Mouse (Mus musculus) liver, embryonic 12.5 days (tissue): ENCODE results near the gene Tmem269. TPM values are rescaled to one million over a fixed set of nuclear protein-coding genes. Genes with fewer than 3 reads are reported as not detected.

Experiments used
- ATAC-seq: fragments of 200-750 bp; cut with Nextera tagmentation; 2 replicates; pipeline ENCODE4 v1.8.0; 2017; ENCODE audit warnings: moderate number of reproducible peaks, mild to moderate bottlenecking, moderate library complexity
- H3K27ac ChIP-seq: fragments of 300-500 bp; sonication (generic); 2 replicates; pipeline ENCODE4 v1.5.1; 2016; ENCODE audit warnings: mild to moderate bottlenecking
- H3K27me3 ChIP-seq: fragments of 300-500 bp; sonication (generic); replicated peaks from 2 replicates; pipeline ENCODE4 v1.6.1; 2016; ENCODE audit warnings: mild to moderate bottlenecking, moderate library complexity
- H3K36me3 ChIP-seq: fragments of 300-500 bp; sonication (generic); 2 replicates; pipeline ENCODE4 v1.6.1; 2016; ENCODE audit warnings: mild to moderate bottlenecking, moderate library complexity
- H3K4me1 ChIP-seq: fragments of 300-500 bp; sonication (generic); 2 replicates; pipeline ENCODE4 v1.6.1; 2016
- H3K4me2 ChIP-seq: fragments of 300-500 bp; sonication (generic); 2 replicates; pipeline ENCODE4 v1.6.1; 2016; ENCODE audit warnings: mild to moderate bottlenecking, moderate library complexity
- H3K4me3 ChIP-seq: fragments of 300-500 bp; sonication (generic); 2 replicates; pipeline ENCODE4 v1.5.1; 2016; ENCODE audit warnings: mild to moderate bottlenecking, moderate library complexity
- H3K9ac ChIP-seq: fragments of 300-500 bp; sonication (generic); 2 replicates; pipeline ENCODE4 v1.6.1; 2016; ENCODE audit warnings: mild to moderate bottlenecking, moderate library complexity
- H3K9me3 ChIP-seq: fragments of 300-500 bp; sonication (generic); replicated peaks from 2 replicates; pipeline ENCODE4 v1.6.1; 2016; ENCODE audit warnings: mild to moderate bottlenecking, moderate library complexity
- WGBS: fragments of 180-500 bp; shearing (Covaris S2); methylation state at CpG from one replicate; pipeline ENCODE4 v1.1.7; 2016; ENCODE audit not compliant: insufficient replicate concordance; 5-methylcytosine and 5-hydroxymethylcytosine counted together
- polyA plus RNA-seq: library from polyadenylated mRNA; unstranded; fragments of >200 nt; fragmentation: Nextera tagmentation; extraction: Ambion mirVana; gene quantifications from 2 replicates; pipeline ENCODE4 v1.2.1, GENCODE M21; 2016

Tmem269 gene
- polyA plus RNA-seq, 1 experiment from 2014 or later, result not detected

DNA sequence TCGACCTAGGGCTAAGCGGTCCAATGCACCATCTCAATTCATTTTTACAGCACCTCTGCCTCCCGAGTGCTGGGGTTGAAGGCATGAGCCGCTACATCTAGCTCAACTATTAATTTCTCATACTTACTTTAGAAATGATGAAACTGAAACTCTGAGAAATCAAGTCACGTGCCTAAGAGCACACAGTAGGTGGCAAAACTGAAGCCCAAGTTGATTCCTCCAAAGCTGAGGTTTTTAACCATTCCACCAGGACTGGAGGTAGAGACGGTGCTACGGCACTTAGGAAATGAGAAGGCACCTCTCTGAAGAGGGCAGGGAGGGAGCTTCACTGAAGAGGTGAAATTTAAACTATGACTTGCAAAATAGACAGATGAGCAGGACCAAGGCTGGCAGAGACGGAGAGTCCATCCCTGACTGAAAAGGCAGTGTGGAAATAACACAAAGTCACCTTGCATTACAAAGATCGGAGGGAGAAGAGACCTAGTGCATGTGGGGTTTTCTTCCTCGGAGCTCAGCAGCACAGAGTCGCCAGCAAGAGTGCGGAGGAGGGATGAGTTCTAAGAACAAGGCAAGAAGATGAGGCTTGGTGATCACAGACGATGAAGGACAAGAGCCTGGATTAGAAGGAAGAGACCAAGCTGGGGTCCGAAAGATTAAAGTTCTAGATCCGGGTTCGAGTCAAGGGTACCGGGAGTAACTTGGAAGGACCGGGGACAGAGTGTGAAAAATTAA is 44.9 kb downstream of the Tmem269 start:
- H3K27me3 ChIP-seq, result no peaks in the 10 kb centered on the region
- H3K9ac ChIP-seq, result peak overlapping the region; percentile 86
- H3K4me2 ChIP-seq, result peak overlapping the region; percentile 80
- H3K36me3 ChIP-seq, result peaks cover 48% of the 10 kb centered on the region
- peak overlapping the region; percentile 77 for H3K4me3 ChIP-seq
- ATAC-seq, result no peak
- 28% methylated on average over 18 of the region's 18 CpGs for WGBS
- no peaks in the 10 kb centered on the region for H3K9me3 ChIP-seq
- H3K27ac ChIP-seq, result peak overlapping the region; percentile 74
- peaks cover 33% of the 10 kb centered on the region for H3K4me1 ChIP-seq

DNA sequence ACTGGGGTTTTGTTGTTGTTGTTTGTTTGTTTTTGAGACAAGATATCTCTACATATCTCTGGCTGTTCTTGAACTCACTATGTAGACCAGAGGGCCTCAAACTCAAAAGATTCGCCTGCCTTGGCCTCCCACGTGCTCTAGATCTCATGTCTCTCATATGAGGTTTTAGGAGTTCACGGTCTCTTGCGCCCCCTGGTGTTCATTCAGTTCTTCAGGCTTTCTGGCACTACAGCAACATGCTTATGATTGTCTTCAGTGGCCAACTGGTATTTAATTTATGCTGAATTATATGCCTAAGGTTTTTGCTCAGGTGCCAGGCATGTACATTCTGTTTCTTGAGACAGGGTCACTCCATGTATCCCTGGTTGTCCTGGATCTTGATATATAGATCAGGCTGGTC is 50.4 kb downstream of the Tmem269 start:
- WGBS, result 6% methylated on average over 4 of the region's 4 CpGs
- Histone ChIP-seq H3K4me3 (no peak overlapping the region), H3K27ac (no peak overlapping the region), H3K27me3 (no peaks in the 10 kb centered on the region), H3K9me3 (no peaks in the 10 kb centered on the region), H3K4me2 (no peak overlapping the region), H3K36me3 (peaks cover 23% of the 10 kb centered on the region), H3K9ac (no peak overlapping the region), H3K4me1 (peaks cover 20% of the 10 kb centered on the region)
- 0 out of 2 replicates have a peak, but pooled peaks have one; percentile 40 for ATAC-seq

DNA sequence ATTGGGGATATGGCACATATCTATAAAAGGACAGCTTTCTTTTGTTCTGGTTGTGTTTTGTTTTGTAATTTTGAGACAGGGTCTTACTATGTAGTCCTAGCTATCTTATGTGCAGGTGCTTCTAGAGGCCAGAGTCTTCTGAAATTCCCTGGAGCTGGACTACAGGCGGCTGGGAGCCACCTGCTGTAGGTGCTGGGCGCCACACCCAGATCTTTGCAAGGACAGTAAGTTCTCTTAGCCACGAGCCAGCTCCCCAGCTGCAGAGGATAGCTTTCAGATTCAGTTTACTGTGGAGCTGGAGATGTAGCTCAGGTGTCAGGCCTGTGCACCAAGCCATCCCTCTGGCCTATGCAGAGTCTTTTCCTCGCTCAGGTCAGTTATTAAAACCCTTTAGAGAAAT is 50.9 kb downstream of the Tmem269 start:
- no peak for ATAC-seq
- no peak overlapping the region for H3K4me3 ChIP-seq
- H3K9me3 ChIP-seq, result no peaks in the 10 kb centered on the region
- H3K9ac ChIP-seq, result no peak overlapping the region
- H3K36me3 ChIP-seq, result peaks cover 23% of the 10 kb centered on the region
- no peaks in the 10 kb centered on the region for H3K27me3 ChIP-seq
- no peak overlapping the region for H3K27ac ChIP-seq
- H3K4me1 ChIP-seq, result peaks cover 15% of the 10 kb centered on the region
- 66% methylated on average over 4 of the region's 4 CpGs for WGBS
- no peak overlapping the region for H3K4me2 ChIP-seq

DNA sequence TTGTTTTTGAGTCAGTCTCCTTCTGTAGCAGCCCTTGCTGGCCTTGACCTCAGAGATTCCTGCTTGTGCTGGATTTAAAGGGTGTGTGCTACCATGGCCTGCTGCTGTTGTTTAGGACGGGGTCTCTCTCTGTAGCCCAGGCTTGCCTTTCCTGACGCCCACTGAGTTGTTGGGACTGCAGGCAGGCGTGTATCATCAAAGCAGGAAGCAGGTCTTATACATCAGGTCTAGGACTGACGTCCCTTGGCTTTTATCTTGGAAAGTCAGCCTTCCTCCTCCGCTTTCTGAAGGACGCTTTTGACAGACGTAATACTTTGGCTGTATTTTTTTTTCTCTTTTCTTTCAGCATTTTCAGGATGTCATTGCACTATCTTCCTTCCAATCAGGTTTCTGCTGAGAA is 52.1 kb downstream of the Tmem269 start:
- Histone ChIP-seq H3K4me1 (peaks cover 11% of the 10 kb centered on the region), H3K27me3 (no peaks in the 10 kb centered on the region), H3K36me3 (peaks cover 23% of the 10 kb centered on the region), H3K4me3 (no peak overlapping the region), H3K27ac (0 out of 2 replicates have a peak overlapping the region, but pooled peaks have one; percentile 18), H3K9me3 (no peaks in the 10 kb centered on the region), H3K4me2 (no peak overlapping the region), H3K9ac (no peak overlapping the region)
- WGBS, result 19% methylated on average over 7 of the region's 7 CpGs
- no peak; the same call in 1 of the 2 replicates for ATAC-seq

DNA sequence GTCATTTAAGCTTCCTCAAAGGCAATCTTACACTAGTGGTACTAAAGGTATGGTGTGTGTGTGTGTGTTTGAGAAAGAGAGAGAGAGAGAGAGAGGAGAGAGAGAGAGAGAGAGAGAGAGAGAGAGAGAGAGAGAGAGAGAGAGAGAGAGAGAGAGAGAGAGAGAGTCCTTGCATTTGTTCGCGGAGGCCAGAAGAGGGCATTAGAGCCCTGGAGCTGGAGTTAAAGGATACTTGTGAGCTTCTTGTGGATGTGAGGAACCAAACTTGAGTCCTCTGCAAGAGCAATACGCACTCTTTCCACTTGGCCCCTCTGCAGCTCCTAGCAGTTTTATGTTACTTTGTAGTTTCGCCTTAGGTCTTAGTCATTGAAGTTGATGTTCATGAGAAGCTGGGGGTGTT is 55.0 kb downstream of the Tmem269 start:
- WGBS, result 61% methylated on average over 4 of the region's 4 CpGs

DNA sequence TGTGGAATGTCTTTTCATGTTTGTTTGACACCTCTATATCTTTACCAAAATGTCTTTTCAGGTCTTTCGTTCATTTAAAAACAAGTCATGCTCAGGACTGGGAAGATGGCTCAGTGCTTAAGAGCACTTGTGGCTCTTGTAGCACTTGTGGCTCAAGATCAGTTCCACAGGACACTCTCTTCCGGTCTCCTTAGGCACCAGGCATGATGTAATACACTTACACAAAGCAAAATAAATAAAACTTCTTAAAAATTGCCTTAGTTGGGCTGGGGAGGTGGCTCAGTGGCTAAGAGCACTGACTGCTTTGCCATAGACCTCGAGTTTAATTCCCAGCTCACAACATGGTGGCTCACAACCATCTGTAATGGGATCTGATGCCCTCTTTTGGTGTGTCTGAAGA is 56.7 kb downstream of the Tmem269 start:
- H3K9me3 ChIP-seq, result no peaks in the 10 kb centered on the region
- H3K27me3 ChIP-seq, result no peaks in the 10 kb centered on the region
- H3K4me3 ChIP-seq, result no peak overlapping the region
- 61% methylated on average over 3 of the region's 3 CpGs for WGBS
- no peaks in the 10 kb centered on the region for H3K36me3 ChIP-seq
- H3K9ac ChIP-seq, result no peak overlapping the region
- no peak overlapping the region for H3K27ac ChIP-seq
- H3K4me2 ChIP-seq, result no peak overlapping the region
- no peak for ATAC-seq
- H3K4me1 ChIP-seq, result no peaks in the 10 kb centered on the region; the same call in 1 of the 2 replicates

More for the DNA sequence above, 55.0 kb downstream of the Tmem269 start:
- ATAC-seq, result no peak
- Histone ChIP-seq H3K27ac (no peak overlapping the region), H3K9me3 (no peaks in the 10 kb centered on the region), H3K4me1 (peaks cover 5% of the 10 kb centered on the region; the same call in 1 of the 2 replicates), H3K36me3 (no peaks in the 10 kb centered on the region), H3K9ac (no peak overlapping the region), H3K27me3 (no peaks in the 10 kb centered on the region), H3K4me3 (no peak overlapping the region), H3K4me2 (no peak overlapping the region)

DNA sequence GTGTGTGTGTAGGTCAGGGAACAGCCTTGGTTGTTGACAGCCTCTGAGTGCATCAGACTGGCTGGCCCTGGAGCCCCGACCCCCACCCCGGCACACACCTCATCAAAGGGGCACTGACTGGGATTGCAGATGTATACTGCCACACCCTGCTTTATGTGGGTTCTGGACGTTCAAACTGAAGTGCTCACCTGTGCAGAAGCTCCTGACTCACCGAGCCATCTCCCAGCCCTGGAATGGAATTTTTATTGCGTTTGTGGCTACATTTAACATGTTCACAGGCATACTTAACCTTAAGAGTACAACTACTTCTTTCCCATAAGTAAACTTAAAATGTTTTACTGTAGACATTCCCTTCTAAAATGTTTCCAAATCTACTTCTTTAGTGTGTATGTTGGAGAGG is 60.1 kb downstream of the Tmem269 start:
- H3K9me3 ChIP-seq, result no peaks in the 10 kb centered on the region
- H3K4me3 ChIP-seq, result no peak overlapping the region
- H3K27ac ChIP-seq, result no peak overlapping the region
- 75% methylated on average over 5 of the region's 5 CpGs for WGBS
- no peaks in the 10 kb centered on the region for H3K4me1 ChIP-seq
- no peak overlapping the region for H3K9ac ChIP-seq
- H3K4me2 ChIP-seq, result no peak overlapping the region
- ATAC-seq, result no peak
- no peaks in the 10 kb centered on the region for H3K36me3 ChIP-seq
- peaks cover 2% of the 10 kb centered on the region; the same call in 1 of the 2 replicates for H3K27me3 ChIP-seq

DNA sequence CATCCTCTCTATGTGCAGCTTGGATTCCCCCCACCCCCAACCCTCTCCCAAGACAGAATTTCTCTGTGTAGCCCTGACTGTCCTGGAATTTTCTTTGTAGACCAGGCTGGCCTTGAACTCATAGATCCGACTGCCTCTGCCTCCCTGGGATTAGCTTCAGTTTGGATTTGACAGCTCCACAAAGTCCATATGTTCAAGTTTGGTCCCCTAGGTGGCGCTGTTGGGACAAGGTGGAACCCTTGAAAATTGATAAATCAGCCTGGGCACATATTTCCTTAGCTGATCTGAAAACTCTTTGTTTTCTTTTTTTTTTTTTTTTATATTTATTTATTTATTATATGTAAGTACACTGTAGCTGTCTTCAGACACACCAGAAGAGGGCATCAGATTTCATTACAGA is 60.8 kb downstream of the Tmem269 start:
- WGBS, result 18% methylated on average over 2 of the region's 2 CpGs
- H3K4me3 ChIP-seq, result no peak overlapping the region

More for the DNA sequence above, 60.8 kb downstream of the Tmem269 start:
- no peaks in the 10 kb centered on the region for H3K4me1 ChIP-seq
- no peak overlapping the region for H3K27ac ChIP-seq
- no peak for ATAC-seq
- H3K9me3 ChIP-seq, result no peaks in the 10 kb centered on the region
- no peak overlapping the region for H3K4me2 ChIP-seq
- H3K27me3 ChIP-seq, result peaks cover 3% of the 10 kb centered on the region; the same call in 1 of the 2 replicates
- H3K9ac ChIP-seq, result no peak overlapping the region
- H3K36me3 ChIP-seq, result no peaks in the 10 kb centered on the region

Other genes starting within 250 kb of the Tmem269 start
- gene Slc2a1, start 109.5 kb downstream of the Tmem269 start, polyA plus RNA-seq, result 309 TPM in 2 replicates
- gene Zfp691, start 44.0 kb downstream of the Tmem269 start, polyA plus RNA-seq, result 3.6 and 3.8 TPM in 2 replicates
- 328 and 333 TPM in 2 replicates for gene Ermap, start 28.2 kb downstream of the Tmem269 start, polyA plus RNA-seq
- 114 and 121 TPM in 2 replicates for gene Svbp, start 22.9 kb downstream of the Tmem269 start, polyA plus RNA-seq
- 18.1 and 19.6 TPM in 2 replicates for gene AU022252, start 14.5 kb upstream of the Tmem269 start, polyA plus RNA-seq
- gene P3h1, start 14.7 kb upstream of the Tmem269 start, polyA plus RNA-seq, result 9.7 and 11.4 TPM in 2 replicates
- not detected in 2 replicates for gene Cldn19, start 37.2 kb upstream of the Tmem269 start, polyA plus RNA-seq
- gene Ybx1, start 76.4 kb upstream of the Tmem269 start, polyA plus RNA-seq, result 699 and 700 TPM in 2 replicates
- gene Ppih, start 102.3 kb upstream of the Tmem269 start, polyA plus RNA-seq, result 88.1 and 93.4 TPM in 2 replicates
- 1.4 and 1.9 TPM in 2 replicates for gene Ccdc30, start 197.3 kb upstream of the Tmem269 start, polyA plus RNA-seq
- gene Ppcs, start 204.2 kb upstream of the Tmem269 start, polyA plus RNA-seq, result 20.2 and 20.9 TPM in 2 replicates
- gene Zmynd12, start 204.6 kb upstream of the Tmem269 start, polyA plus RNA-seq, result 0.16 and 0.23 TPM in 2 replicates